26 mouse cellular contexts compared by ENCODE assay signal in genomic region chr15:43764606-43765005, GRCm38 (mm10).
DNase-seq lines count a peak whose midpoint lies in the region; ATAC-seq and TF ChIP-seq lines count a peak whose summit lies in the region.
"Had no signal": no experiment of that assay in that cellular context is flagged by ENCODE, and none has a peak within 500 bp of the region (broad histone marks: within the 10 kb centered on the region; RNA-seq: fewer than 3 reads in every experiment).

No protein-coding gene starts in this region.

- H3K36me3 ChIP-seq in hindbrain, postnatal 0 days (ENCODE audit: insufficient read depth, low read length), result no peaks in the 10 kb centered on the region
- no peaks in the 10 kb centered on the region for H3K36me3 ChIP-seq in hindbrain, embryonic 14.5 days (replicated peaks; ENCODE audit: control insufficient read depth, insufficient read depth)
- no peaks in the 10 kb centered on the region for H3K36me3 ChIP-seq in forebrain, embryonic 16.5 days (ENCODE audit: control insufficient read depth, insufficient read depth)
- H3K36me3 ChIP-seq in intestine, embryonic 15.5 days, result no peaks in the 10 kb centered on the region
- no peaks in the 10 kb centered on the region for H3K36me3 ChIP-seq in heart, embryonic 11.5 days (ENCODE audit: control insufficient read depth, insufficient read depth, low read length)
- H3K36me3 ChIP-seq: embryonic facial prominence, embryonic 12.5 days; hindbrain, embryonic 15.5 days; kidney, embryonic 15.5 days; limb, embryonic 15.5 days had no signal

- no peak overlapping the region for H3K4me3 ChIP-seq in hindbrain, postnatal 0 days (ENCODE audit: low read length)
- no peak overlapping the region for H3K4me3 ChIP-seq in hindbrain, embryonic 14.5 days (replicated peaks; ENCODE audit: low read length)
- no peak overlapping the region for H3K4me3 ChIP-seq in forebrain, embryonic 16.5 days (replicated peaks; ENCODE audit: low read length)
- no peak overlapping the region for H3K4me3 ChIP-seq in intestine, embryonic 15.5 days (replicated peaks)
- H3K4me3 ChIP-seq in heart, embryonic 11.5 days (ENCODE audit: low read depth, low read length), result no peak overlapping the region
- H3K4me3 ChIP-seq: embryonic facial prominence, embryonic 12.5 days; gastrocnemius, adult 2 months; hindbrain, embryonic 15.5 days; kidney, embryonic 15.5 days; limb, embryonic 15.5 days had no signal

- ATAC-seq in hindbrain, postnatal 0 days, result no peak
- no peak for ATAC-seq in hindbrain, embryonic 14.5 days (ENCODE audit: low FRiP score)
- peak; percentile 88 for ATAC-seq in forebrain, embryonic 16.5 days
- no peak for ATAC-seq in intestine, embryonic 15.5 days
- no peak for ATAC-seq in heart, embryonic 11.5 days (replicated peaks; ENCODE audit: insufficient number of reproducible peaks, low FRiP score, low TSS enrichment)
- ATAC-seq: intestine, embryonic 16.5 days; midbrain, embryonic 16.5 days had no signal

- no peaks in the 10 kb centered on the region for H3K27me3 ChIP-seq in hindbrain, postnatal 0 days (ENCODE audit: insufficient read depth, low read length)
- H3K27me3 ChIP-seq in hindbrain, embryonic 14.5 days (ENCODE audit: control insufficient read depth, insufficient read depth, low read length), result no peaks in the 10 kb centered on the region
- H3K27me3 ChIP-seq in forebrain, embryonic 16.5 days (replicated peaks; ENCODE audit: control insufficient read depth, insufficient read depth, low read length), result no peaks in the 10 kb centered on the region
- H3K27me3 ChIP-seq in intestine, embryonic 15.5 days (replicated peaks), result no peaks in the 10 kb centered on the region
- H3K27me3 ChIP-seq in heart, embryonic 11.5 days (ENCODE audit: control insufficient read depth, insufficient read depth, low read length), result no peaks in the 10 kb centered on the region
- H3K27me3 ChIP-seq: embryonic facial prominence, embryonic 12.5 days; hindbrain, embryonic 15.5 days; kidney, embryonic 15.5 days; limb, embryonic 15.5 days had no signal

- H3K9me3 ChIP-seq in hindbrain, postnatal 0 days (ENCODE audit: low read length), result no peaks in the 10 kb centered on the region
- H3K9me3 ChIP-seq in hindbrain, embryonic 14.5 days (ENCODE audit: control insufficient read depth, low read length), result no peaks in the 10 kb centered on the region
- no peaks in the 10 kb centered on the region for H3K9me3 ChIP-seq in forebrain, embryonic 16.5 days (ENCODE audit: control insufficient read depth, low read length)
- H3K9me3 ChIP-seq in intestine, embryonic 15.5 days, result no peaks in the 10 kb centered on the region
- no peaks in the 10 kb centered on the region for H3K9me3 ChIP-seq in heart, embryonic 11.5 days (replicated peaks; ENCODE audit: control insufficient read depth, low read length)
- H3K9me3 ChIP-seq: embryonic facial prominence, embryonic 12.5 days; hindbrain, embryonic 15.5 days; kidney, embryonic 15.5 days; limb, embryonic 15.5 days had no signal

- no peak overlapping the region for H3K27ac ChIP-seq in hindbrain, postnatal 0 days
- no peak overlapping the region for H3K27ac ChIP-seq in hindbrain, embryonic 14.5 days
- H3K27ac ChIP-seq in forebrain, embryonic 16.5 days (ENCODE audit: low read length), result no peak overlapping the region
- H3K27ac ChIP-seq in intestine, embryonic 15.5 days, result no peak overlapping the region
- no peak overlapping the region for H3K27ac ChIP-seq in heart, embryonic 11.5 days (ENCODE audit: low read depth, low read length)
- H3K27ac ChIP-seq: embryonic facial prominence, embryonic 12.5 days; gastrocnemius, adult 2 months; hindbrain, embryonic 15.5 days; kidney, embryonic 15.5 days; limb, embryonic 15.5 days; liver, embryonic 14.5 days; macrophage; stomach, postnatal 0 days had no signal

- H3K4me2 ChIP-seq in hindbrain, postnatal 0 days (ENCODE audit: low read depth, low read length), result no peak overlapping the region
- H3K4me2 ChIP-seq in hindbrain, embryonic 14.5 days (replicated peaks), result no peak overlapping the region
- H3K4me2 ChIP-seq in forebrain, embryonic 16.5 days (ENCODE audit: low read length), result no peak overlapping the region
- no peak overlapping the region for H3K4me2 ChIP-seq in intestine, embryonic 15.5 days (replicated peaks)
- no peak overlapping the region for H3K4me2 ChIP-seq in heart, embryonic 11.5 days
- H3K4me2 ChIP-seq: embryonic facial prominence, embryonic 12.5 days; hindbrain, embryonic 15.5 days; kidney, embryonic 15.5 days; limb, embryonic 15.5 days; lung, embryonic 14.5 days had no signal

- peak; percentile 8 for DNase-seq in hindbrain, postnatal 0 days (ENCODE audit: low spot score)
- DNase-seq in hindbrain, embryonic 14.5 days (ENCODE audit: low spot score), result no peak
- DNase-seq in layer of hippocampus, adult 9-10 months (ENCODE audit: low spot score), result peak; percentile 51
- DNase-seq in frontal cortex, adult 2 months (ENCODE audit: extremely low spot score in 1 of 2, low spot score in 1 of 2), result no peak
- DNase-seq: adrenal gland, postnatal 36 days; cerebellum, adult 2 months; cerebellum, postnatal 25 days; gastrocnemius, adult 2 months; heart, postnatal 4 days; kidney, postnatal 36 days; left cerebral cortex, postnatal 4 days; lung, embryonic 14.5 days; thymus, adult 2 months; thymus, postnatal 4 days had no signal

- no peak overlapping the region for H3K9ac ChIP-seq in hindbrain, postnatal 0 days (replicated peaks; ENCODE audit: low read length)
- no peak overlapping the region for H3K9ac ChIP-seq in hindbrain, embryonic 14.5 days
- no peak overlapping the region for H3K9ac ChIP-seq in forebrain, embryonic 16.5 days (replicated peaks; ENCODE audit: low read depth, low read length)
- H3K9ac ChIP-seq in intestine, embryonic 15.5 days, result no peak overlapping the region
- no peak overlapping the region for H3K9ac ChIP-seq in heart, embryonic 11.5 days (ENCODE audit: low read depth, low read length)
- H3K9ac ChIP-seq: embryonic facial prominence, embryonic 12.5 days; hindbrain, embryonic 15.5 days; kidney, embryonic 15.5 days; limb, embryonic 15.5 days; liver, embryonic 14.5 days; lung, embryonic 14.5 days had no signal

- 75% methylated on average over 2 of the region's 2 CpGs for WGBS in hindbrain, postnatal 0 days
- 85% methylated on average over 2 of the region's 2 CpGs for WGBS in hindbrain, embryonic 14.5 days
- 39% methylated on average over 2 of the region's 2 CpGs for WGBS in forebrain, embryonic 16.5 days
- WGBS in intestine, embryonic 15.5 days, result 86% methylated on average over 2 of the region's 2 CpGs
- 80% methylated on average over 2 of the region's 2 CpGs for WGBS in heart, embryonic 11.5 days (ENCODE audit: insufficient replicate concordance)

- no peak for TF ChIP-seq CTCF in hindbrain, postnatal 0 days (IDR thresholded peaks at IDR 0.05; ENCODE audit: low read depth)

- no peaks in the 10 kb centered on the region for H3K4me1 ChIP-seq in hindbrain, postnatal 0 days (ENCODE audit: insufficient read depth, low read length)
- no peaks in the 10 kb centered on the region for H3K4me1 ChIP-seq in hindbrain, embryonic 14.5 days (replicated peaks; ENCODE audit: control insufficient read depth, insufficient read depth, low read length)
- H3K4me1 ChIP-seq in forebrain, embryonic 16.5 days (replicated peaks; ENCODE audit: control insufficient read depth, insufficient read depth, low read length), result no peaks in the 10 kb centered on the region
- H3K4me1 ChIP-seq in intestine, embryonic 15.5 days (replicated peaks), result no peaks in the 10 kb centered on the region
- no peaks in the 10 kb centered on the region for H3K4me1 ChIP-seq in heart, embryonic 11.5 days (ENCODE audit: control insufficient read depth, insufficient read depth, low read length)
- H3K4me1 ChIP-seq: embryonic facial prominence, embryonic 12.5 days; hindbrain, embryonic 15.5 days; kidney, embryonic 15.5 days; limb, embryonic 15.5 days had no signal

Comparison
In these comparisons a context has a peak if more than half of its experiments do, and no peak if none do; other contexts are left out.
1. DNase-seq: peak in hindbrain, postnatal 0 days (single experiment) and layer of hippocampus, adult 9-10 months (single experiment); none in hindbrain, embryonic 14.5 days (single experiment) and frontal cortex, adult 2 months (0 of 2).